Mouse (Mus musculus): ENCODE measurements around the gene Sstr4.
A peak's percentile ranks its signal among the peaks of the same experiment; 100 is the strongest.

Gene Sstr4

DNA sequence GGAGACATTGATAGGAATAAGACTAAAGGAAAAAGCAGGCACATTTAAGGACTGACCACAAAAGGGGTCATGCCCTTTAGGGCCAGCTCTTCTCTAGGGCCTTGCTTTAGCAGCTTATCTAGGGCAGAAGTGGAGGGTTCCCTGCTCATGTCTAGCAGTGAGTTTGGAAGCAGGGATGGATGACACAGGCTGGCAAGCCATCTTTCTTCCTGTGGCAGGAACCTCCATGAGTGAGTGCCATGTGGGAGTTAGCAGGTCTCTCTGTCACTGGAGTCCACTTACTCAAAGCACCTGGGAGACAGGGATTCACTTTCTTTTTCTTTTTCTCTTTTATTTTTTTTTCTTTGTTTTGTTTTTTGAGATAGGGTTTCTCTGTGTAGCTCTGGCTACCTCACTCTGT, 1.3 kb upstream of the Sstr4 start:
- DNase-seq (ENCODE audit: low read depth in 2 of 2, low spot score in 2 of 2): no peak

GRCm38 (mm10) chr2:148396209-148396608, 1.1 kb downstream of the Sstr4 start:
- DNase-seq (ENCODE audit: low read depth in 2 of 2, low spot score in 2 of 2): no peak

DNA sequence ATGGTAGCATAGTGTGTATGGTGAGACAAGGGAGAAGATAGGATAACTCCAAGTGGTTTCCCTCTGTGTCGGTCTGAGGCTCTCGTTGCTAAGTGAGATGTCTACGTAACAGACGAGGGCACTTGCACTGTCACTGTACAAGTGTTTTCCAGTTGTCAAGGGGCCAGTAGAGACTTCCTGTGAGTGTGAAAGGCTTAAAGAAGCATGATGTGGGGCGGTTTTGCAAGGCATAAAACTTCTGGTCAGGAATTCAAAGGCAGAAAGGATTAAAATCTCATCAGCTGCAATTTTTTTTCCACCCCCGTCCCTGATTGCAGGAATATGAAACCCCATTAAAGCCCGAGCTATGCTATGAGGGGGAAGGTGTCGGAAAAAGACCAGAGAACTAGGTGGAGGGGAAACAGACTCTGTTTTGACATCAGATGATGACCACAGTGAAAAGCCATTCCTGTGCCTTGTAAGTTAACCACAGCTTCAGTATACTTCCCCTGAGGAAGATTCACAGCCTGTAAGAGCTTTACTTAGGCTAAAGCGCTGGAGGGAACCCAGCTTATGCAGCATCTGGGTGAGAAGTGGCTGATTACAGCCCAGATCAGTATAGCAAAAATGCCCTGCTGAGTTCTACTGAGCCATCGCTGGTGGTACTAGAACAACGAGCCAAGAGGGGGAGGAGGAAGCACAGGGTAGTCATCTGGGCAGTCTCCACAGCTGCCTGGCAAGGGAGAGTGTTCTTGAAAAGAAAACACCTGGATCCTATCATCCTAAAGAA, 2.1 kb downstream of the Sstr4 start:
- no peak for DNase-seq (ENCODE audit: low read depth in 2 of 2, low spot score in 2 of 2)

- no peak for DNase-seq (ENCODE audit: low read depth in 2 of 2, low spot score in 2 of 2)
These were observed 2.6 kb downstream of the Sstr4 start for GRCm38 (mm10) chr2:148397784-148398100.

- no peak for DNase-seq (ENCODE audit: low read depth in 2 of 2, low spot score in 2 of 2)
These were observed 3.9 kb downstream of the Sstr4 start for GRCm38 (mm10) chr2:148398901-148399685.

- no peak for DNase-seq (ENCODE audit: low read depth in 2 of 2, low spot score in 2 of 2)
These were observed 7.1 kb downstream of the Sstr4 start for GRCm38 (mm10) chr2:148402227-148402626.

DNA sequence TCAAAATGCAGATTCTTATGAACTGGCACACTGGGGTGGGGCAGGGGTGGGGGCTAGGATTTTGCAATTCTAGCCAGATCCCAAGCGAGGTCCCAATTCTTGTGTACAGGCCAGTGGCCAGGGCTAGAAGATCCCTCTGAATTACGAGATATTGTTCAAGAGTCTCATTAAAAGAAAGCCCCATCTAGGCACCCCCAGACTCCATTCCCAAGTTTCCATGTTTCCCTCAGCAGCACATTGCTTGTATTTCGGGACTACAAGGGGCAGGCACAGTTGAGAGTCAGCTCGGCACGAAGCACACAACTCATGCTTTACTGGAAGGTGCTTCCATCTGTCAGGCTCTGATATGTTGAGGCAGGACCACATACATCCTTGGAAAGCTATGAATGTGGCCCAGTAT, 9.8 kb downstream of the Sstr4 start:
- no peak for DNase-seq (ENCODE audit: low read depth in 2 of 2, low spot score in 2 of 2)

- DNase-seq (ENCODE audit: low read depth in 2 of 2, low spot score in 2 of 2): no peak
These were observed 11.2 kb downstream of the Sstr4 start for GRCm38 (mm10) chr2:148406160-148406970.

- no peak for DNase-seq (ENCODE audit: low read depth in 2 of 2, low spot score in 2 of 2)
These were observed 12.1 kb downstream of the Sstr4 start for GRCm38 (mm10) chr2:148406971-148407869.

DNA sequence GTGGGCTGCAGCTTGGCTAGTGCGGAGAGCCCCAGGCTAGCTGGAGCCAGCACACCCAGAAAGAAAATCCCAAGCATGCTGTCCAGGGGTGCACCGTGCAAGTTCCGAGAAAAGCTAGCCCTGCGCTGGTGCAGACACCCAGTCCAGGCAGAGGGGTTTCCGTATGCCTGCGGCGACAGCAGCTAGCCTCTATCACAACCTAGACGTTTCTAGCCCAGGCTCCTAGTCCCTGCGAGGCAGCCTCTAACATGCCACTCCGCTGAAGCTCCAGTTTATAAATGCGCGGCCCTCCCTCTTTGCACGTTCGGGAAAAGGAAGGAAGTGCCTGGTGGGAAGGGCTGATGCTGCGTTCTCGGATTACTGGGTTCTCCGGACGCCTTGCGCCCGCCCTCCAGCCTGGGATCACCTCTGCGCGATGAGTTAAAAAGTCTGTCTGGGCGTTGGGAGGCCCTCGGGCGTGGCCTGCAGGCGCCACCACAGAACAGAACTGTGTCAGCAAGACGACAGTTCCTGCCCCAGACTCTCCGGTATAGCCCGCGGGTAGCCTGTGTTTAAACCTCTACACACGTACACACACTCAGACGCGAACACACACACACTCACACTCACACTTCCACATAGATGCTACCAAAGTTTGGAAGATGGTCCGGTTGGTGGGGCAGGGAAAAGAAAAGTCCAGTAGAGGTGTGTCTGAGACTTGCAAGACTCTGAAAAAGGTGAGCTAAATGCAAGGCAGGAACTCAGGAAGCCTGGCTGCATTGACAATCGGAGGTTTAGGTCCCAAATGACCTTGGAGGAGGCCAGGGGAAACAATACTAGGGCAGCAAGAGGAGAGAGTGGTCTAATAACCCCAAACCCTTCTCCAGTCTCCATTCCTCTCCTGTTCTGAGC, 13.0 kb downstream of the Sstr4 start, which contains the start of gene Thbd:
Gene Thbd, minus strand, starts transcription at position 319 of the 891 bp plus-strand sequence.
- DNase-seq (ENCODE audit: low read depth in 2 of 2, low spot score in 2 of 2): no peak

GRCm38 (mm10) chr2:148408761-148409120, 13.6 kb downstream of the Sstr4 start:
- no peak for DNase-seq (ENCODE audit: low read depth in 2 of 2, low spot score in 2 of 2)

DNA sequence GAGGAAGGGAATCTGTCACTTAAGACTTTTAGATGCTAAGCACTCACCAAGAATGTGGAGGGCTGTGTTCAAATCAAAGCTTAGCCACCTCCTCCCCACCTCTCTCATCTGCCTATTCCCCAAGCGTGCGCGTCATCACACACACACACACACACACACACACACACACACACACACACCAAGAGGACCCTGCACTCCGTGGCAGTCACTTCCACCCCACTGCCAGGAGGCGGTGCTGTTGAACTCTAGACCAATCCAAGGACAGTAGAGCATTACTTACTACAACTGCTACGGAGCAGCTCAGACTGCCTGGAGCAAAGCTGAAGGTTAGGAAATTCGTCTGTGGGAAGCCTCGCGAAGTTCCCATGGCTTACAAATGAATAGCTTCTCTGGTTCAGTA, 14.0 kb downstream of the Sstr4 start:
- peak in 1 of 2 experiments; percentile 32 for DNase-seq (ENCODE audit: low read depth in 2 of 2, low spot score in 2 of 2)

DNA sequence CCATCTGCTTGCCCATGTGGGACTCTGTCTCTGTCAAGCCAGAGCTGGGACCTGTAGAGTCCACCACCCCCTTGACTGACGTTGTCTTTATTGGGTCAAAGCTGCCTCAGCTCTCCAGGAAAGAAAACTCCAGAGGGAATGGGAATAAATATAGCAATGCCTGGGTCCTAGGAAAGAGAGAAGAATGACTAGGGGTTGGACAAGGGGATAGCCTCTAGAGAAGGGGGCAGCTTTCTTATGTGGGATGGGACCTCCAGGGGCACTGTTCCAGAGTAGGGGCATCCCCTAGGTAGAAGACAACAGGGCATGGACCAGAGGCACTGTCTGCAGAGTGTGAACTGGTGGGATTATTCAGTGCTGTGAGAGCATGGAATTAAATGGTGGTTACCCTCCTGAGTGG, 14.7 kb downstream of the Sstr4 start:
- DNase-seq (ENCODE audit: low read depth in 2 of 2, low spot score in 2 of 2): no peak

DNA sequence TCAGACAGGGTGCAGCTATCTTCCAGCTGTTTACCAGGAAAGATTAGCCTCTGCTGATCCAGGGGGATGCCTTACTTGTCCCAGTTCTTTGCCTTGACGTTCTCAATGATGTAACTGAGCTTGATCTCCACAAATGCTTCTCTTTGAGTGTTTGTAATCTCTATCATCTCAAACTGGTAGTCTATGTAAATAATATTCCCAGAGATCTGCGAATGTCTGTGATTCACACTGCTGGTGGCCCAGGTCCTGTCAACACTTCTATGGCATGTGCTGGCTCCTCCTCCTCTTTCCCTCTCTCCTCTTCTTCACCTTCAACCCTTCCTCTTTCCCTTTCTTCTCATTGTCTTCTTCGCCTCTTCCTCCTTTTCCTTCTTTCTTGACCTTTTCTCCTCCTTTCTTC, 24.0 kb downstream of the Sstr4 start:
- DNase-seq (ENCODE audit: low read depth in 2 of 2, low spot score in 2 of 2): no peak

- no peak for DNase-seq (ENCODE audit: low read depth in 2 of 2, low spot score in 2 of 2)
These were observed 24.6 kb downstream of the Sstr4 start for GRCm38 (mm10) chr2:148419776-148420175.

GRCm38 (mm10) chr2:148421112-148421511, 26.0 kb downstream of the Sstr4 start:
- DNase-seq (ENCODE audit: low read depth in 2 of 2, low spot score in 2 of 2): no peak

GRCm38 (mm10) chr2:148421706-148422105, 26.6 kb downstream of the Sstr4 start:
- DNase-seq (ENCODE audit: low read depth in 2 of 2, low spot score in 2 of 2): no peak

- no peak for DNase-seq (ENCODE audit: low read depth in 2 of 2, low spot score in 2 of 2)
These were observed 30.7 kb downstream of the Sstr4 start for GRCm38 (mm10) chr2:148425709-148426382.

GRCm38 (mm10) chr2:148427553-148427952, 32.4 kb downstream of the Sstr4 start:
- DNase-seq (ENCODE audit: low read depth in 2 of 2, low spot score in 2 of 2): no peak
